Mouse (Mus musculus): ENCODE data around the gene Tnfrsf8. TPM values are rescaled to one million over a fixed set of nuclear protein-coding genes. Genes with fewer than 3 reads are reported as not detected.

The Tnfrsf8 gene
- polyA plus RNA-seq, 1 experiment from 2014 or later, result not detected

- 83% methylated on average over 1 of the region's 1 CpGs for WGBS
- H3K4me2 ChIP-seq (ENCODE audit: low read depth, low read length), result no peak overlapping the region
- ATAC-seq (ENCODE audit: low read depth), result no peak
Observed at GRCm38 (mm10) chr4:145220001-145220400, 95.0 kb downstream of the Tnfrsf8 start.

GRCm38 (mm10) chr4:145219240-145219985, 95.6 kb downstream of the Tnfrsf8 start:
- Histone ChIP-seq H3K4me1 (ENCODE audit: control insufficient read depth, insufficient read depth, low read length) (no peaks in the 10 kb centered on the region), H3K4me3 (ENCODE audit: low read depth, low read length) (no peak overlapping the region), H3K9ac (replicated peaks; ENCODE audit: low read depth, low read length) (no peak overlapping the region), H3K27me3 (ENCODE audit: control insufficient read depth, insufficient read depth, low read length) (no peaks in the 10 kb centered on the region), H3K9me3 (ENCODE audit: control insufficient read depth, low read length) (no peaks in the 10 kb centered on the region), H3K4me2 (ENCODE audit: low read depth, low read length) (no peak overlapping the region), H3K27ac (ENCODE audit: low read depth, low read length) (no peak overlapping the region), H3K36me3 (ENCODE audit: control insufficient read depth, insufficient read depth, low read length) (no peaks in the 10 kb centered on the region)
- no peak for ATAC-seq (ENCODE audit: low read depth)
- 65% methylated on average over 15 of the region's 15 CpGs for WGBS

More at GRCm38 (mm10) chr4:145220001-145220400, 95.0 kb downstream of the Tnfrsf8 start:
- no peaks in the 10 kb centered on the region for H3K9me3 ChIP-seq (ENCODE audit: control insufficient read depth, low read length)
- H3K4me3 ChIP-seq (ENCODE audit: low read depth, low read length), result no peak overlapping the region
- H3K9ac ChIP-seq (replicated peaks; ENCODE audit: low read depth, low read length), result no peak overlapping the region
- no peaks in the 10 kb centered on the region for H3K4me1 ChIP-seq (ENCODE audit: control insufficient read depth, insufficient read depth, low read length)
- H3K36me3 ChIP-seq (ENCODE audit: control insufficient read depth, insufficient read depth, low read length), result no peaks in the 10 kb centered on the region
- no peak overlapping the region for H3K27ac ChIP-seq (ENCODE audit: low read depth, low read length)
- no peaks in the 10 kb centered on the region for H3K27me3 ChIP-seq (ENCODE audit: control insufficient read depth, insufficient read depth, low read length)

GRCm38 (mm10) chr4:145217837-145218236, 97.1 kb downstream of the Tnfrsf8 start:
- Histone ChIP-seq H3K9ac (replicated peaks; ENCODE audit: low read depth, low read length) (no peak overlapping the region), H3K27ac (ENCODE audit: low read depth, low read length) (no peak overlapping the region), H3K9me3 (ENCODE audit: control insufficient read depth, low read length) (no peaks in the 10 kb centered on the region), H3K4me3 (ENCODE audit: low read depth, low read length) (no peak overlapping the region), H3K27me3 (ENCODE audit: control insufficient read depth, insufficient read depth, low read length) (no peaks in the 10 kb centered on the region), H3K4me1 (ENCODE audit: control insufficient read depth, insufficient read depth, low read length) (no peaks in the 10 kb centered on the region), H3K36me3 (ENCODE audit: control insufficient read depth, insufficient read depth, low read length) (no peaks in the 10 kb centered on the region), H3K4me2 (ENCODE audit: low read depth, low read length) (no peak overlapping the region)
- WGBS, result 71% methylated on average over 5 of the region's 5 CpGs
- no peak for ATAC-seq (ENCODE audit: low read depth)

Other genes with a start within 250 kb of the Tnfrsf8 start
- 12.9 and 17.8 TPM in 2 replicates for gene Vps13d, start 120.2 kb downstream of the Tnfrsf8 start, polyA plus RNA-seq (2014; fragmentation: Nextera tagmentation; extraction: Ambion mirVana)
- 3.6 and 4.6 TPM in 2 replicates for gene Tnfrsf1b, start 68.3 kb downstream of the Tnfrsf8 start, polyA plus RNA-seq (2014; fragmentation: Nextera tagmentation; extraction: Ambion mirVana)
- 0.07 and 0.12 TPM in 2 replicates for gene Zfp990, start 195.6 kb upstream of the Tnfrsf8 start, polyA plus RNA-seq (2014; fragmentation: Nextera tagmentation; extraction: Ambion mirVana)